Mouse (Mus musculus) ES-Bruce4 (cell line): ENCODE data around the gene Mroh7. TPM values are rescaled to one million over a fixed set of nuclear protein-coding genes. Genes with fewer than 3 reads are reported as not detected.
"Not testable (repeated sequence)": the region's sequence is repeated elsewhere in the genome, so short reads cannot be mapped to it uniquely, and the experiment has no call there.

ENCODE experiments used
- H3K27ac ChIP-seq: 2 replicates; pipeline ENCODE4 v1.5.1; 2012; ENCODE audit warnings: low read length, inconsistent platforms; ENCODE audit not compliant: insufficient read depth
- H3K27me3 ChIP-seq: 2 replicates; pipeline ENCODE4 v1.6.1; 2012; ENCODE audit warnings: mild to moderate bottlenecking, low read length, inconsistent platforms; ENCODE audit not compliant: control insufficient read depth, poor library complexity, insufficient read depth, severe bottlenecking
- H3K36me3 ChIP-seq: 2 replicates; pipeline ENCODE4 v1.6.1; 2012; ENCODE audit warnings: inconsistent platforms, mild to moderate bottlenecking, low read length, moderate library complexity; ENCODE audit not compliant: control insufficient read depth, poor library complexity, insufficient read depth, severe bottlenecking
- H3K4me1 ChIP-seq: one replicate; pipeline ENCODE4 v1.8.1; 2011; ENCODE audit warnings: low read length; ENCODE audit not compliant: control insufficient read depth, insufficient read depth
- H3K4me3 ChIP-seq: 2 replicates; pipeline ENCODE4 v1.5.1; 2011; ENCODE audit warnings: low read depth, mild to moderate bottlenecking, low read length
- H3K9ac ChIP-seq: 2 replicates; pipeline ENCODE4 v1.6.1; 2012; ENCODE audit warnings: low read depth, mild to moderate bottlenecking, inconsistent platforms; ENCODE audit not compliant: poor library complexity, severe bottlenecking
- H3K9me3 ChIP-seq: replicated peaks from 2 replicates; pipeline ENCODE4 v1.6.1; 2012; ENCODE audit warnings: mild to moderate bottlenecking, low read length, inconsistent platforms; ENCODE audit not compliant: control insufficient read depth, poor library complexity, insufficient read depth, severe bottlenecking
- CTCF ChIP-seq: IDR thresholded peaks from one replicate; pipeline ENCODE4 v1.8.1; 2011; ENCODE audit warnings: low read depth, low read length
- EP300 ChIP-seq: IDR thresholded peaks from 2 replicates; pipeline ENCODE4 v1.6.1; 2011; ENCODE audit warnings: low read depth, low read length; ENCODE audit not compliant: insufficient read depth
- POLR2A ChIP-seq: IDR thresholded peaks from one replicate; pipeline ENCODE4 v1.8.1; 2011; ENCODE audit warnings: low read length; ENCODE audit not compliant: insufficient read depth
- polyA plus RNA-seq: library from polyadenylated mRNA; stranded (reverse); fragments of >200 nt; gene quantifications from 2 replicates; pipeline ENCODE4 v1.2.4, GENCODE M21; 2011; ENCODE audit warnings: low read depth; ENCODE audit not compliant: missing spikeins, insufficient read depth, insufficient read length

Gene Mroh7
- 0.24 and 0.51 TPM in 2 replicates for polyA plus RNA-seq

- H3K36me3 ChIP-seq: no peaks in the 10 kb centered on the region
- no peaks in the 10 kb centered on the region for H3K4me1 ChIP-seq
- H3K27ac ChIP-seq: no peak within 1 kb of the TSS
- no peak within 1 kb of the TSS for H3K4me3 ChIP-seq
- no peak within 1 kb of the TSS for H3K9ac ChIP-seq
- no peaks in the 10 kb centered on the region for H3K27me3 ChIP-seq
- no peaks in the 10 kb centered on the region for H3K9me3 ChIP-seq
- TF ChIP-seq POLR2A (no peak), EP300 (no peak), CTCF (no peak)
Measured at GRCm38 (mm10) chr4:106730814-106731213, at the start of gene Mroh7. Mroh7 (minus strand) TSS chr4:106730925.

DNA sequence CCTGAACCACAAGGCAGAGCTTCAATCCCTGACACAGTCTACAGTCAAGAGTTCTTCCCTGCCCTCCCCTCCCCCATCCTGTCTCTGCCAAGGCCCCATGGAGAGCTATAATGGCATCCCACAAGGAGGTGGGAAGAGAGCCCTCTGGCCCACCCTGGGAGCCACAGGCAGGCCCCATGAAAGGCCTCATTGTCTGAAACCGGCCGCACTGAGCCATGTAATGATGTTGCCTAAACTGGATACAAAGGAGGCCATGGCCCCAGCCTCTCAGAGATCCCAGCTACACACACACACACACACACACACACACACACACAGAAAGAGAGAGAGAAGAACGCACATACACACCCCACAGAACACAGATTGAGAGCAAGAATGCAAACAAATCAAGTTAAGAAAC lies 49.3 kb upstream of the Mroh7 start:
- Histone ChIP-seq H3K4me1 (no peaks in the 10 kb centered on the region), H3K4me3 (no peak overlapping the region), H3K9me3 (no peaks in the 10 kb centered on the region), H3K9ac (no peak overlapping the region), H3K27ac (no peak overlapping the region), H3K27me3 (no peaks in the 10 kb centered on the region), H3K36me3 (no peaks in the 10 kb centered on the region)
- no peak for TF ChIP-seq CTCF
- TF ChIP-seq EP300: no peak
- no peak for TF ChIP-seq POLR2A

DNA sequence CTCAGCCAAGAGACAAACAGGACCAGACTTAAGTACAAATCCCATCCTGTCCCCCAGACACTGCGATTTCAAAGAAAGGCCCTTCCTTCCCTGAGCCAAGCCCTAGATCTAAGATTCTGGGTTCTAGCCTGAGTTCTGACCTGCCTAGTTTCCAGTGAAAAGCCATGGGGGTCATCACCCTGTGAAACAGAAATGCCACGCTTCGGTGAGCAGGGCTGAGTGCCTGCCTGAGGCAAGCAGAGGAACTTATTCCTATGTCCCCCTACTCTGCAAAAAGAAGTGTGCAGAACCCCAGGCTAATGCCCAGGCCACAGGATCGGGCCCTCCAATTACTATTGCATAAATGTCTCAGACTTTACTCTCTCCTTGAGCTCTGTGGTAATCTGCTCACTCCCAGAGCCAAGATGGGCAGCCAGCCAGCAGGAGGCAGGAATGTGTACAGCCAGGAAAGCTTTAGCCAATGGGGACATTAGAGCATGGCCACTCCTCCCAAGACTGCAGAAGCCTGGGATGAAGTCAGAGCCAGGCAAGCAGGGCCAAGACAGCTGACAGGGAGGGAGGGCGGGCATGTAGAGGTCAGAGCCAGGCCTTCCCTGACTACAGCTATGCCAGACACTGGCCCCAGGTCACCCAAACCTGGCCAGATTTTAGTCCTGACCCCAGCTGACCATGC lies 47.5 kb upstream of the Mroh7 start:
- TF ChIP-seq CTCF: no peak
- TF ChIP-seq POLR2A: no peak
- TF ChIP-seq EP300: no peak
- H3K4me3 ChIP-seq: no peak overlapping the region
- no peaks in the 10 kb centered on the region for H3K36me3 ChIP-seq
- no peak overlapping the region for H3K27ac ChIP-seq
- H3K9ac ChIP-seq: no peak overlapping the region
- H3K27me3 ChIP-seq: no peaks in the 10 kb centered on the region
- no peaks in the 10 kb centered on the region for H3K9me3 ChIP-seq
- H3K4me1 ChIP-seq: no peaks in the 10 kb centered on the region

- H3K27ac ChIP-seq: no peak overlapping the region
- H3K27me3 ChIP-seq: no peaks in the 10 kb centered on the region
- no peaks in the 10 kb centered on the region for H3K4me1 ChIP-seq
- H3K36me3 ChIP-seq: no peaks in the 10 kb centered on the region
- H3K9ac ChIP-seq: no peak overlapping the region
- H3K4me3 ChIP-seq: no peak overlapping the region
- H3K9me3 ChIP-seq: no peaks in the 10 kb centered on the region
- TF ChIP-seq EP300: no peak
- no peak for TF ChIP-seq CTCF
- no peak for TF ChIP-seq POLR2A
Measured at GRCm38 (mm10) chr4:106776998-106777397, 46.3 kb upstream of the Mroh7 start.

GRCm38 (mm10) chr4:106775767-106776166 lies 45.0 kb upstream of the Mroh7 start:
- not testable (repeated sequence) for H3K36me3 ChIP-seq, H3K9me3 ChIP-seq, H3K4me3 ChIP-seq, H3K4me1 ChIP-seq, H3K27me3 ChIP-seq, H3K27ac ChIP-seq, H3K9ac ChIP-seq

DNA sequence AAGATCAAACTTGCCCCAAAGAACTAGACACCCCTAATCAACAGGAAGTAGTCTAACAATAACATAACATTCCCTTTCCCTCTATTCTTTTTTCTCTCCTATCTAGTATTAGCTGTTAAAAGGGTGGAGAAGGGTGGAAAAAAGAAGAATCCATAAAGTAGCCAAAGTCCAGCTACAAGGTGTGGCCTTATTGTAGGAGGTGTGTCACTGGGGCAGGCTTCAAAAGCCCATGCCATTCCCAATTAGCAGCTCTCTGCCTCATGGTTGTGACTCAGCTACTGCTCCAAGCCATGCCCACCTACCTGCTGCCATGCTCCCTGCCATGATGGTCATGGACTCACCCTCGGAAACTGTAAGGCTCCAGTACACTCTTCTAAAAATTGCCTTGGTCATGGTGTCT lies 41.8 kb upstream of the Mroh7 start:
- Histone ChIP-seq H3K36me3 (no peaks in the 10 kb centered on the region), H3K27me3 (no peaks in the 10 kb centered on the region), H3K9ac (no peak overlapping the region), H3K4me1 (no peaks in the 10 kb centered on the region), H3K9me3 (no peaks in the 10 kb centered on the region), H3K27ac (no peak overlapping the region), H3K4me3 (no peak overlapping the region)
- TF ChIP-seq POLR2A (no peak), CTCF (no peak), EP300 (no peak)
